Mouse (Mus musculus) kidney, embryonic 14.5 days (tissue): ENCODE data around the gene Hepacam2. TPM values are rescaled to one million over a fixed set of nuclear protein-coding genes. Genes with fewer than 3 reads are reported as not detected.

ENCODE experiments used
- polyA plus RNA-seq: library from polyadenylated mRNA; unstranded; fragments of >200 nt; fragmentation: Nextera tagmentation; extraction: Ambion mirVana; gene quantifications from 2 replicates; pipeline ENCODE4 v1.2.1, GENCODE M21; 2014

Gene Hepacam2
- polyA plus RNA-seq, 1 experiment from 2014 or later, result 0.88 TPM

Other genes with a start within 250 kb of the Hepacam2 start
- gene Samd9l, start 98.7 kb downstream of the Hepacam2 start, polyA plus RNA-seq, result 4.7 and 8.2 TPM in 2 replicates
- 23.7 and 33.1 TPM in 2 replicates for gene Vps50, start 84 bp upstream of the Hepacam2 start, polyA plus RNA-seq